Mouse (Mus musculus): ENCODE results near the gene Birc5.

DNA sequence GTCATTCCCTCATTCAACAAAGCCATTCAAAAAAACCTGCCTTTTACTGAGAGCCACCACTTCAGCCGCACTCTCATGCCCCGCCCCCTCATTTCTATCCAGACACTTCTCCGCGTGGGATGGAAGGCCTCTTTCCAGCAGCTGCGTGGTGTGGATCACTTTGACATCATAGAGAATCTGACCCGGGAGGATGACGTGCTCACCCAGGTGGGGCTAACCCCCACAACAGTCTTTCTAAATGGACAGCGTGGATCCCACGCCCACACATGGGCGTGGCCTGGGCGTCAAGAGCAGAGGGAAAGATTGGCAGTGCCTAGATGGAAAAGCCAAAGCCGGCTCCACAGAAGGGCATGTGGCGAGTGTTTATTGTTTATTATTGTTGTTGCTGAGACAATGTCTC lies 12.7 kb upstream of the Birc5 start:
- TF ChIP-seq REST (IDR thresholded peaks at IDR 0.05; ENCODE audit: insufficient read depth, insufficient read length) (no peak), MAX (IDR thresholded peaks at IDR 0.05; ENCODE audit: low read depth) (no peak), POLR2A (IDR thresholded peaks at IDR 0.05; ENCODE audit: insufficient read length, low read depth) (no peak), POLR2AphosphoS2 (IDR thresholded peaks at IDR 0.05; ENCODE audit: insufficient read length, low read depth) (no peak), TCF12 (IDR thresholded peaks at IDR 0.05; ENCODE audit: insufficient read depth, poor library complexity, severe bottlenecking) (no peak), USF1 (IDR thresholded peaks at IDR 0.05; ENCODE audit: low read depth) (no peak), E2F4 (IDR thresholded peaks at IDR 0.05; ENCODE audit: insufficient read depth) (no peak), TCF3 (IDR thresholded peaks at IDR 0.05; ENCODE audit: insufficient read length, low read depth) (no peak)
